Mouse (Mus musculus): ENCODE data around the gene Gbp2.

Gbp2 gene

Small RNAs within 50 kb of the gene (microRNA-seq; reads per million reads assigned to microRNA genes)
- 0 reads per million in 2 experiments for gene Mir6381

Data from adrenal gland (tissue).